Mouse (Mus musculus) erythroblast, embryonic 14.5 days (primary cell): ENCODE measurements at regions not wholly inside any gene's neighbourhood (a gene's known extent, or its start where the extent isn't known, plus 50 kb on each side); places are given as distances from the start of the nearest gene placed in this dataset.

ENCODE experiments used
- GATA1 ChIP-seq: IDR thresholded peaks from 2 replicates; pipeline ENCODE4 v1.6.1; 2012; ENCODE audit warnings: low read length, inconsistent platforms, mixed read lengths
- TAL1 ChIP-seq: IDR thresholded peaks from 3 replicates; pipeline ENCODE4 v1.6.1; 2012; ENCODE audit warnings: low read length, inconsistent platforms, mixed read lengths

DNA sequence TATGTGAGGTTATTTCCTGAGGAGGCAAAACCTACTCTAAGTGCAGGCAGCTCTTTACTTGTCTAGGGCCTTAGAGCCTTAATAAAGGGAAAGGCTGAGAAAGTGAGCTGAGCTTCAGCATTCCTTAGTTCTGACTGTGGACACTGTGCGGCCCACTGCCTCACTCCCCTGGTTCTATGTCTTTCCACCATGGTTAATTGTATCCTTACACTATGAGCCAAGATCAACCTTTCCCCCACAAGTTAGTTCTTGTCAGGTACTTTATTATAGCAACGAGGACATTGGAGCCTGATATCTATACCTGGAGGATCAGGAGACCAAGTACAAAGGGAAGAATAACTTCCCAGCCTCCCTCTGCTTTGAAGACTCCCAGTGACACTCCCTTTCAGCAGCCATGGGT, 101.7 kb upstream of the Tbl1xr1 start:
- no peak for TF ChIP-seq GATA1
- TF ChIP-seq TAL1 = no peak
